Mouse (Mus musculus): Measurements from ENCODE around the gene Sox1. TPM values are rescaled to one million over a fixed set of nuclear protein-coding genes. Genes with fewer than 3 reads are reported as not detected.

Gene Sox1
- 3.4 and 3.8 TPM in 2 replicates for polyA plus RNA-seq (2014; fragmentation: Nextera tagmentation; extraction: Ambion mirVana)

DNA sequence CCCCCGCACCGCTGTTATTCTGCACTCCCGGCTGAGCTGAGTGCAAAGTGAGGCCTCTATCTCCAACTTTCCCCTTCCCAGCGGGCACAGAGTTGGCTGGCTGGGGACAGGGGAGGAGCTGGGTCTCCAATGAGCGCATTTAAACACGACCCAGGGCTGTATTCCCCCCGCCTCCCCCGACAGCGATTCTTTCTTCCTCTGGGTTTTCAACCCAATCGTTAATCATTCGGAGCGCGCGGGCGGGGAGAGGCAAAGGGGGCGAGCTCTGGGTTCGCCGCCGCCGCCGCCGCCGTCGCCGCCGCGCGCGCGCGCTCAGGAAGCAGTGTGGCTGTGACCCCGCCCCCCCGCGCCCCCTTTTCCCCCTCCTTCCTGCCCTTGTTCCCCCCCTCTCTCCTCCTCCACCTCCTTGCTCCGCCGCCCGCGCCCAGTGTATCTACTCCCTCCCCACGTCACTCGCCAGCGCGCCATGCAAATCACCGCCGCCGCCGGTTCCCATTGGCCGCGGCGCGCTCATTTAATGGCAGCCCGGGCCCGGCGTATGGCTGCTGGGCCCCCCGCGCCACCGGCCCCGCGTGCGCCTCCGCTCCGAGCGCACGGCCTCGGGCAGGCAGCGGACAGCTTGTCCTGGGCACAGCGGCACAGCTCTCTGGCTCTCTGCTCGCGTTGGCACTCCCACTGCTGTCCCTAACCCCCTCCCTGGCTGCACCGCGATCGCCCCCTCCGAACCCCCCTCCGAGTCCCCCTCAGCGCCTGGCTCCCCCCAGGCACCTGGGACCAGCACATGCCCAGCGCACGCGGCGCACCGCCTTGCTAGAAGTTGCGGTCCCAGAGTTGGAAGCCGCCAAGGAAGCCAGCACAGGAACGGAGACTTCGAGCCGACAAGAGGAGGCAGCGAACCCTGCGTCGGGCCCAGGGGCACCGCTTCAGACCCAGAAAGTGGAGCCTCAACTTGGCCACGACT lies at the start of gene Sox1:
TSS of gene Sox1 (plus strand) at position 225 of the 961 bp plus-strand sequence.
- H3K9me3 ChIP-seq (ENCODE audit: control insufficient read depth, low read length), result no peaks in the 10 kb centered on the region
- peak within 1 kb of the TSS; percentile 86 for H3K27ac ChIP-seq (replicated peaks; ENCODE audit: low read depth, low read length)
- peak within 1 kb of the TSS; percentile 72 for H3K9ac ChIP-seq (replicated peaks; ENCODE audit: low read length)
- peaks cover 38% of the 10 kb centered on the region for H3K27me3 ChIP-seq (ENCODE audit: control insufficient read depth, insufficient read depth, low read length)
- under 1% methylated on average over 87 of the region's 89 CpGs for WGBS
- H3K4me2 ChIP-seq (ENCODE audit: low read length), result peak within 1 kb of the TSS; percentile 64
- peaks cover 9% of the 10 kb centered on the region; the same call in 1 of the 2 replicates for H3K4me1 ChIP-seq (ENCODE audit: control insufficient read depth, insufficient read depth, low read length)
- H3K4me3 ChIP-seq (replicated peaks; ENCODE audit: low read depth, low read length), result peak within 1 kb of the TSS; percentile 55
- peak; percentile 93 for DNase-seq
- H3K36me3 ChIP-seq (ENCODE audit: control insufficient read depth, insufficient read depth, low read length), result no peaks in the 10 kb centered on the region
- peak; percentile 87 for ATAC-seq (ENCODE audit: low FRiP score, low TSS enrichment)

DNA sequence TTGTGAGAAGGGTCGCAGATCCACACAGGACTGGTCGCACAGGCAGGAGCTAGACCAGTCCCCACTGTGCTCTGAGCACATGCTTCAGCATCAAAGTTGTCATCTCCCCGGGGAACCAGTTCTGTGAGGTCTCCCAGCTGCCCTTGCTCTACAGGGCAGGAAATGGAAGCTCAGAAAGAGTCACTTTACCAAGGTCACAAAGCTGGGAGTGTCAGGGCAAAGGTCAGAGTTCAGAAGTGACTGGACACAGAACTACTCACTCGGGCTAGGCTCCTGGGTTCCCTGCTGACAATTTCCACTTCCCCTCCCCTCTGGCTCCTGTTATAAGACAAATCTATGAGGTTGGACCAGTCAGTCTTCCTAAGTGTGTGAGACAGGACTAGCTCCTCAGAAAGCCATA lies 49.2 kb upstream of the Sox1 start:
- Histone ChIP-seq H3K9ac (replicated peaks; ENCODE audit: low read length) (no peak overlapping the region), H3K9me3 (ENCODE audit: control insufficient read depth, low read length) (no peaks in the 10 kb centered on the region), H3K4me1 (ENCODE audit: control insufficient read depth, insufficient read depth, low read length) (0 out of 2 replicates have a peak, but pooled peaks cover 3% of the 10 kb centered on the region), H3K27ac (replicated peaks; ENCODE audit: low read depth, low read length) (no peak overlapping the region), H3K27me3 (ENCODE audit: control insufficient read depth, insufficient read depth, low read length) (peaks cover 15% of the 10 kb centered on the region; the same call in 1 of the 2 replicates), H3K36me3 (ENCODE audit: control insufficient read depth, insufficient read depth, low read length) (no peaks in the 10 kb centered on the region), H3K4me3 (replicated peaks; ENCODE audit: low read depth, low read length) (no peak overlapping the region), H3K4me2 (ENCODE audit: low read length) (no peak overlapping the region)
- DNase-seq, result no peak
- 53% methylated on average over 4 of the region's 4 CpGs for WGBS
- no peak for ATAC-seq (ENCODE audit: low FRiP score, low TSS enrichment)

DNA sequence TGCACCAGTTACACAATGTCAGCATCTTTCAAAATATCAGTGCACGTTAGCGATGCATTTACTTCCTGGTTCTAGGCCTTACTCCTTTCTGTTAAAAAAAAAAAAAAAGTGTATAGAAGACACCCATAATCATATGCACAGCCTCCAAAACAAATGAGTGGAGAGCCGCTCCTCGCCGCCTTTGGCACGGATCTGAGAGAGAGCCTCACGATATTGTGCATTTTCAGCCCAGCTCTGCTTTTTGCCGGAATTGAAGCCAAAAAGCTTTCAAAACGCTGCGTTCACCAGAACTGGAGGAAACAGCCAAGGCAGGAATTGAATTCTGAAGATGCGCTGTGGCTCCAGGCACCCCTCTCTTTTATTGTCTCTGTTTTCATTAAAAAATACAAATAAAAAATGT lies 48.2 kb upstream of the Sox1 start:
- Histone ChIP-seq H3K4me3 (replicated peaks; ENCODE audit: low read depth, low read length) (no peak overlapping the region), H3K4me1 (ENCODE audit: control insufficient read depth, insufficient read depth, low read length) (0 out of 2 replicates have a peak, but pooled peaks cover 3% of the 10 kb centered on the region), H3K27ac (replicated peaks; ENCODE audit: low read depth, low read length) (no peak overlapping the region), H3K27me3 (ENCODE audit: control insufficient read depth, insufficient read depth, low read length) (peaks cover 9% of the 10 kb centered on the region; the same call in 1 of the 2 replicates), H3K4me2 (ENCODE audit: low read length) (no peak overlapping the region), H3K9ac (replicated peaks; ENCODE audit: low read length) (no peak overlapping the region), H3K36me3 (ENCODE audit: control insufficient read depth, insufficient read depth, low read length) (no peaks in the 10 kb centered on the region), H3K9me3 (ENCODE audit: control insufficient read depth, low read length) (no peaks in the 10 kb centered on the region)
- peak; percentile 32 for DNase-seq
- no peak for ATAC-seq (ENCODE audit: low FRiP score, low TSS enrichment)
- WGBS, result 79% methylated on average over 11 of the region's 11 CpGs

DNA sequence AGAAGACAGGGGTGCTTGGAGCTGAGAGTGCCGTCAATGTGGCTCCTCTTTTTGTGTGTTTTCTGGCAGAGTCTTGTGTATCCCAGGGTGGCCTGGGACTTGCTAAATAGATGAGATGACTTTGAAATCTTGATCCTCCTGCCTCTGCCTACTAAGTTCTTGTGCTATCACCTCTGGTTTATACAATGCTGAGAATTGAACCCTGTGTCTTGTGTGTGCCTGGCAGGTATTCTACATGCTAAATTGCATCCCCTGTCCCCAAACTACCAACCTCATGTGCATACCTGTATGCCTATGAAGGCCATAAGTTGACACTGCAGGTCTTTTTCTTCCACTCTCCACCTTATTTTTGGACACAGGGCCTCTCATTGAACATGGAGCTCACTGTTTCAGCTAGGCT lies 46.8 kb upstream of the Sox1 start:
- H3K27me3 ChIP-seq (ENCODE audit: control insufficient read depth, insufficient read depth, low read length), result peaks cover 5% of the 10 kb centered on the region; the same call in 1 of the 2 replicates
- no peak overlapping the region for H3K4me2 ChIP-seq (ENCODE audit: low read length)
- ATAC-seq (ENCODE audit: low FRiP score, low TSS enrichment) (no peak), DNase-seq (no peak)
- 0 out of 2 replicates have a peak, but pooled peaks cover 3% of the 10 kb centered on the region for H3K4me1 ChIP-seq (ENCODE audit: control insufficient read depth, insufficient read depth, low read length)
- 70% methylated on average over 1 of the region's 1 CpGs for WGBS
- no peak overlapping the region for H3K27ac ChIP-seq (replicated peaks; ENCODE audit: low read depth, low read length)
- no peak overlapping the region for H3K4me3 ChIP-seq (replicated peaks; ENCODE audit: low read depth, low read length)
- no peak overlapping the region for H3K9ac ChIP-seq (replicated peaks; ENCODE audit: low read length)
- H3K9me3 ChIP-seq (ENCODE audit: control insufficient read depth, low read length), result no peaks in the 10 kb centered on the region
- no peaks in the 10 kb centered on the region for H3K36me3 ChIP-seq (ENCODE audit: control insufficient read depth, insufficient read depth, low read length)

DNA sequence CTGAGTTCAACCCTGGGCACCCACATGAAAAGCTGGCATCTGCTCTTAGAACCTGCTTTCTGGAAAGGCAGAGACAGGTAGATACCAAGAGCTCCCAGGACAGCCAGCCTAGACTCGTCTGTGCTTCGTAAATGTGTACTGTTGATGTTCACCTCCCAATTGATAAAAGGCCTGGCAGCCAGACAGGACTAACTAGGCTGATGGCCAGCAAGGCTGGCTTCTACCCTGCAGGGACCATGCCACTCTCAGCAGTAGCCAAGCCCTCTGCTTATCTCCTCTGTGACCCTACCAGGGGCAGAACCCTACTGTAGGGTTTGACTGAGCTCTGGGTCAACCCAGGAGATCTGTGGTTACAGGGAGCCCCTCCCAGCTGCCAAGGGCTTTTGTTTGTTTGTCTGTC lies 45.5 kb upstream of the Sox1 start:
- H3K27me3 ChIP-seq (ENCODE audit: control insufficient read depth, insufficient read depth, low read length), result peaks cover 5% of the 10 kb centered on the region; the same call in 1 of the 2 replicates
- 0 out of 2 replicates have a peak, but pooled peaks cover 3% of the 10 kb centered on the region for H3K4me1 ChIP-seq (ENCODE audit: control insufficient read depth, insufficient read depth, low read length)
- WGBS, result 77% methylated on average over 2 of the region's 2 CpGs
- DNase-seq, result no peak
- H3K9me3 ChIP-seq (ENCODE audit: control insufficient read depth, low read length), result no peaks in the 10 kb centered on the region
- H3K4me3 ChIP-seq (replicated peaks; ENCODE audit: low read depth, low read length), result no peak overlapping the region
- H3K36me3 ChIP-seq (ENCODE audit: control insufficient read depth, insufficient read depth, low read length), result no peaks in the 10 kb centered on the region
- no peak for ATAC-seq (ENCODE audit: low FRiP score, low TSS enrichment)
- H3K9ac ChIP-seq (replicated peaks; ENCODE audit: low read length), result no peak overlapping the region
- no peak overlapping the region for H3K4me2 ChIP-seq (ENCODE audit: low read length)
- H3K27ac ChIP-seq (replicated peaks; ENCODE audit: low read depth, low read length), result no peak overlapping the region

DNA sequence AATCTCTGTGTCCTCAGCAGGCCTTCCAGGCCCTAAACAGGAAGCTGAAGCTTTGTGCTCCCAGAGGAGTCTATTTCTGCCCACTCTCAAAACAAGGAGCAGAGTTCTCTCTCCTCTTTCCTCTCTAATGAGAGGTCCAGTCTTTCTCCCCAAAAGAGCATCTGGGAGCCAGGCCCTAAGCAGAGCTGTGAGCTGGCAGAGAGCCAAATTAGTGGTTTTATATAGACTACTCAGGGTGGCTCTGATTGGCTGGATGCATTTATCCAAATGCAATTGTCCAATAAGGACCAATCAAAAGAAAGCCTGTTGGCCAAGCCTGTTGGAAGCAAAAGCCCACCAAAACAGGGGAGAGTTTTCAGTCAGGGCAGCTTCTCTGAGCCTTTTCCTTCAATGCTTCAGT lies 44.0 kb upstream of the Sox1 start:
- no peak for DNase-seq
- Histone ChIP-seq H3K9ac (replicated peaks; ENCODE audit: low read length) (no peak overlapping the region), H3K4me1 (ENCODE audit: control insufficient read depth, insufficient read depth, low read length) (0 out of 2 replicates have a peak, but pooled peaks cover 3% of the 10 kb centered on the region), H3K4me3 (replicated peaks; ENCODE audit: low read depth, low read length) (no peak overlapping the region), H3K27ac (replicated peaks; ENCODE audit: low read depth, low read length) (no peak overlapping the region), H3K36me3 (ENCODE audit: control insufficient read depth, insufficient read depth, low read length) (no peaks in the 10 kb centered on the region), H3K4me2 (ENCODE audit: low read length) (no peak overlapping the region), H3K9me3 (ENCODE audit: control insufficient read depth, low read length) (no peaks in the 10 kb centered on the region), H3K27me3 (ENCODE audit: control insufficient read depth, insufficient read depth, low read length) (peaks cover 5% of the 10 kb centered on the region; the same call in 1 of the 2 replicates)
- no peak for ATAC-seq (ENCODE audit: low FRiP score, low TSS enrichment)

DNA sequence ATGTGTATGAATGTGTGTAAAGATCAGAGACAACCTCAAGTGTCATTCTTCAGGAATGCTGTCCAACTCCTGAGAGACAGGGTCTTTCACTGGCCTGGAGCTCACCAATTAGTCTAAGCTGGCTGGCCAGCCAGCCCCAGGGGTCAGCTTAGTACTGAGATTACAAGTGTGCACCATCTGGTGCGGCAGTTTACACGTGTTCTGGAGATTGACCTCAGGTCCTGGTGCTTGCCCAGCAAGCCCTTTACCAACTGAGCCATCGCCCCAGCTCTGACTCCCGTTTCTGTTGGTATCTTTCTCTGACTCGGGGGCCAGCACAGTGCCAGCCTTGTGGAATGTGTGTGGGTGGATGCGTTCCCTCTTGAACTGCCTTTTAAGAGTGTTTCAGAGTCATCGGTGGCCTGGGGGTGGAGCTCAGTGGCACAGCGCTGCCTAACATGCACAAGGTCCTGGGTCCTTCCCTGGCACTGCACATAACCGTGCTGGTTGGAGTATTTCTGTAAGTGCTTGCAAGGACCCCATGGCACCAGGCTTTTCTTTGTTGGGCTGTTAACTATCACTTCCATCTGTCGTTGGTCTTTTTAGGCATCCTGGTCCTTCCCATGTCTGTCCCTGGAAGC lies 40.6 kb upstream of the Sox1 start:
- H3K4me3 ChIP-seq (replicated peaks; ENCODE audit: low read depth, low read length), result no peak overlapping the region
- H3K9ac ChIP-seq (replicated peaks; ENCODE audit: low read length), result no peak overlapping the region
- no peak overlapping the region for H3K27ac ChIP-seq (replicated peaks; ENCODE audit: low read depth, low read length)
- no peaks in the 10 kb centered on the region for H3K9me3 ChIP-seq (ENCODE audit: control insufficient read depth, low read length)
- H3K4me1 ChIP-seq (ENCODE audit: control insufficient read depth, insufficient read depth, low read length), result no peaks in the 10 kb centered on the region
- 66% methylated on average over 10 of the region's 10 CpGs for WGBS
- H3K36me3 ChIP-seq (ENCODE audit: control insufficient read depth, insufficient read depth, low read length), result no peaks in the 10 kb centered on the region
- DNase-seq, result no peak
- H3K27me3 ChIP-seq (ENCODE audit: control insufficient read depth, insufficient read depth, low read length), result no peaks in the 10 kb centered on the region
- no peak overlapping the region for H3K4me2 ChIP-seq (ENCODE audit: low read length)
- no peak for ATAC-seq (ENCODE audit: low FRiP score, low TSS enrichment)

DNA sequence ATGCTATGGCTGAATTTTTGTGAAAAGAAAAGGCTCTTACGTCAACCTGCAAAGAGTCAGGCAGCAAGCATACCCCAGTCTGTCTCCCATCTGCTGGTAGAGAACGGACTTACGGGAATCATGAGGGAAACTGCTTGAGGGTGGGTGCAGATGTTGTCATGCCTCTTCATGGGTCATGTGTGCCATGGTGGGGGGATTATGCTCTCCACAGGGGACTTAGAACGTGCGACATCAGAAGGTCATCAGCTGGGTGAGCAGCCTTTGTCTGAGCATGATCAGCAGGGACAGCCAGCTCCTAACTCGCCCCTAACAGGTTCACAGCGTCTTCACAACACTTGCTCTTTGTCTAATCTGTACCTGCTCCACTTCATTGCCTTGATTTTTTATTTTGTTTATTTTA lies 26.9 kb upstream of the Sox1 start:
- Histone ChIP-seq H3K4me2 (ENCODE audit: low read length) (no peak overlapping the region), H3K27me3 (ENCODE audit: control insufficient read depth, insufficient read depth, low read length) (no peaks in the 10 kb centered on the region), H3K4me1 (ENCODE audit: control insufficient read depth, insufficient read depth, low read length) (no peaks in the 10 kb centered on the region), H3K4me3 (replicated peaks; ENCODE audit: low read depth, low read length) (no peak overlapping the region), H3K27ac (replicated peaks; ENCODE audit: low read depth, low read length) (no peak overlapping the region), H3K36me3 (ENCODE audit: control insufficient read depth, insufficient read depth, low read length) (no peaks in the 10 kb centered on the region), H3K9me3 (ENCODE audit: control insufficient read depth, low read length) (no peaks in the 10 kb centered on the region), H3K9ac (replicated peaks; ENCODE audit: low read length) (no peak overlapping the region)
- DNase-seq, result no peak
- ATAC-seq (ENCODE audit: low FRiP score, low TSS enrichment), result no peak
- WGBS, result 31% methylated on average over 7 of the region's 7 CpGs

Data from midbrain, embryonic 14.5 days (tissue).